Mouse (Mus musculus) myocyte (in vitro differentiated cells): ENCODE results near the gene Eno2. TPM values are rescaled to one million over a fixed set of nuclear protein-coding genes. Genes with fewer than 3 reads are reported as not detected.

Source experiments
- H3K27me3 ChIP-seq: one replicate; pipeline ENCODE4 v1.6.1; 2011; ENCODE audit not compliant: control insufficient read depth, insufficient read depth, insufficient read length
- H3K36me3 ChIP-seq: one replicate; pipeline ENCODE4 v1.6.1; 2011; ENCODE audit not compliant: control insufficient read depth, insufficient read depth
- H3K4me2 ChIP-seq: one replicate; pipeline ENCODE4 v1.6.1; 2011; ENCODE audit warnings: low read depth, control low read depth
- H3K4me3 ChIP-seq: one replicate; pipeline ENCODE4 v1.5.1; 2011; ENCODE audit warnings: mild to moderate bottlenecking, control low read depth, moderate library complexity
- H3K79me2 ChIP-seq: one replicate; pipeline ENCODE4 v1.6.1; 2011; ENCODE audit not compliant: control insufficient read depth, insufficient read depth
- H3ac ChIP-seq: one replicate; pipeline ENCODE4 v1.6.1; 2011; ENCODE audit not compliant: control insufficient read depth, insufficient read length
- CEBPB ChIP-seq: IDR thresholded peaks from 2 replicates; pipeline ENCODE4 v1.6.1; 2011; ENCODE audit warnings: mild to moderate bottlenecking, moderate library complexity; ENCODE audit not compliant: poor library complexity, insufficient read depth, severe bottlenecking
- E2F4 ChIP-seq: IDR thresholded peaks from one replicate; pipeline ENCODE4 v1.6.1; 2011; ENCODE audit warnings: mild to moderate bottlenecking, control low read depth, moderate library complexity; ENCODE audit not compliant: insufficient read depth
- MAX ChIP-seq: IDR thresholded peaks from one replicate; pipeline ENCODE4 v1.6.1; 2011; ENCODE audit warnings: low read depth, mild to moderate bottlenecking, control low read depth
- MYOD1 ChIP-seq, 3 experiments: IDR thresholded peaks; one replicate each; pipeline ENCODE4 v1.6.1; 2011; ENCODE audit warnings: control low read depth in 2 of 3, low read depth in 2 of 3, mild to moderate bottlenecking in 2 of 3, moderate library complexity in 1 of 3; ENCODE audit not compliant: insufficient read length in 2 of 3, control insufficient read depth in 1 of 3
- MYOG ChIP-seq, 3 experiments: IDR thresholded peaks; one replicate each; pipeline ENCODE4 v1.6.1; 2011; ENCODE audit warnings: control low read depth in 2 of 3, low read depth in 2 of 3, mild to moderate bottlenecking in 2 of 3; ENCODE audit not compliant: insufficient read length in 2 of 3, control insufficient read depth in 1 of 3, insufficient read depth in 1 of 3
- POLR2A ChIP-seq: IDR thresholded peaks from one replicate; pipeline ENCODE4 v1.6.1; 2011; ENCODE audit warnings: low read depth, mild to moderate bottlenecking, control low read depth, moderate library complexity; ENCODE audit not compliant: insufficient read length
- POLR2AphosphoS2 ChIP-seq: IDR thresholded peaks from one replicate; pipeline ENCODE4 v1.6.1; 2011; ENCODE audit warnings: low read depth, control low read depth; ENCODE audit not compliant: insufficient read length
- REST ChIP-seq: IDR thresholded peaks from one replicate; pipeline ENCODE4 v1.6.1; 2011; ENCODE audit warnings: mild to moderate bottlenecking, control low read depth, moderate library complexity; ENCODE audit not compliant: insufficient read depth, insufficient read length
- SRF ChIP-seq: IDR thresholded peaks from one replicate; pipeline ENCODE4 v1.6.1; 2011; ENCODE audit warnings: low read depth; ENCODE audit not compliant: control insufficient read depth, insufficient read length
- TCF12 ChIP-seq: IDR thresholded peaks from one replicate; pipeline ENCODE4 v1.6.1; 2011; ENCODE audit warnings: mild to moderate bottlenecking, control low read depth; ENCODE audit not compliant: poor library complexity, insufficient read depth, severe bottlenecking
- TCF3 ChIP-seq: IDR thresholded peaks from one replicate; pipeline ENCODE4 v1.6.1; 2011; ENCODE audit warnings: low read depth, control low read depth; ENCODE audit not compliant: insufficient read length
- USF1 ChIP-seq: IDR thresholded peaks from one replicate; pipeline ENCODE4 v1.6.1; 2011; ENCODE audit warnings: low read depth, mild to moderate bottlenecking, control low read depth, moderate library complexity
- polyA plus RNA-seq: library from polyadenylated mRNA; unstranded; fragments of >200 nt; fragmentation: generic; extraction: Trizol; gene quantifications from one replicate; pipeline ENCODE4 v1.2.1, GENCODE M21; 2012; ENCODE audit warnings: missing spikeins

The Eno2 gene
- polyA plus RNA-seq, 1 experiment: 19.5 TPM

DNA sequence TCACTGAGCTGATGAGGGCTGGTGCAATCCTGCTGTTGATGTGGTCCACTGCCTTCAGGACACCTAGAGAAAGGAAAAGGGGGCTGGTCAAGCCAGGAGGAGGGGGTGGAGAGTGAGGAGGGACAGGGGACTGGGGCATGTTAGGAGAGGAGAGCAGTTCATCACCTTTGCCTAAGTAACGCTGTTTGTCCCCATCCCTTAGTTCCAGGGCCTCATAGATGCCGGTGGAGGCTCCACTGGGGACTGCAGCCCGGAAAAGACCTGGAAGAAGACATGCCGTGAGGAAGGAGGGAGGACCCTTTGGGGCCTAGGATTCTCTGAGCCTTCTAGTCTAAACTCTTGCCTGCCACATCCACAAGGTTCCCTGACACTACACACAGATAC, 1.9 kb downstream of the Eno2 start:
- Histone ChIP-seq H3K4me2 (peak overlapping the region; percentile 89), H3ac (no peak overlapping the region), H3K79me2 (no peaks in the 10 kb centered on the region), H3K4me3 (no peak overlapping the region), H3K36me3 (no peaks in the 10 kb centered on the region), H3K27me3 (no peaks in the 10 kb centered on the region)
- TF ChIP-seq E2F4 (no peak), TCF3 (no peak), POLR2A (no peak), TCF12 (no peak), POLR2AphosphoS2 (no peak), MYOD1 (IDR thresholded peaks at IDR 0.05; ENCODE audit: control insufficient read depth in 1 of 3, insufficient read length in 2 of 3, low read depth in 2 of 3) (no peak), SRF (no peak), REST (no peak), CEBPB (no peak), USF1 (no peak), MYOG (IDR thresholded peaks at IDR 0.05; ENCODE audit: control insufficient read depth in 1 of 3, insufficient read depth in 1 of 3, insufficient read length in 2 of 3, low read depth in 2 of 3) (no peak), MAX (no peak)

GRCm38 (mm10) chr6:124765951-124766350, 3.5 kb downstream of the Eno2 start:
- H3K27me3 ChIP-seq: no peaks in the 10 kb centered on the region
- H3ac ChIP-seq: no peak overlapping the region
- no peak for TF ChIP-seq REST
- H3K4me3 ChIP-seq: no peak overlapping the region
- H3K4me2 ChIP-seq: no peak overlapping the region
- H3K36me3 ChIP-seq: no peaks in the 10 kb centered on the region
- H3K79me2 ChIP-seq: no peaks in the 10 kb centered on the region

DNA sequence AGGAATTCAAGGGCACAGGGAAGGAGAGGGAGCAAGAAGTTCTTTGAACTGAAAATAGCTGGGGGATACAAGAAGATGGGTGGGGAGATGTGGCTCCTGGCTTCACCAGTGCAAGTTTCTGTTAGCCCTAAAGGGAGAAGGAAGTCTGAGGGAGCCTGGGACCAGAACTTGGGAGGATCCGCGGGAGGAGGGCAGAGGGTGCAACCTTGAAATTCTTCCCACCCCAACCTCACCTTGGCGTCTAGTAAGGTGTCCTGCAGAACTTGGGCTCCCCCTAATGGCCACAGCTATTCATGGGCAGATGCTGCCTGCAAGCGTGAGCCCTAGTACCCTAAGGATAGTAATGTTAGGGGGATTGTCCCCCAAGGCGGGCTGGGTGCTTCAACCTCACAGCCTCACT, 10.2 kb downstream of the Eno2 start:
- H3K4me2 ChIP-seq: peak overlapping the region; percentile 87
- no peak overlapping the region for H3K4me3 ChIP-seq
- H3K79me2 ChIP-seq: peaks cover 17% of the 10 kb centered on the region
- H3K36me3 ChIP-seq: no peaks in the 10 kb centered on the region
- no peaks in the 10 kb centered on the region for H3K27me3 ChIP-seq
- no peak overlapping the region for H3ac ChIP-seq
- TF ChIP-seq CEBPB (no peak), POLR2A (peak; percentile 34), POLR2AphosphoS2 (peak; percentile 95)

DNA sequence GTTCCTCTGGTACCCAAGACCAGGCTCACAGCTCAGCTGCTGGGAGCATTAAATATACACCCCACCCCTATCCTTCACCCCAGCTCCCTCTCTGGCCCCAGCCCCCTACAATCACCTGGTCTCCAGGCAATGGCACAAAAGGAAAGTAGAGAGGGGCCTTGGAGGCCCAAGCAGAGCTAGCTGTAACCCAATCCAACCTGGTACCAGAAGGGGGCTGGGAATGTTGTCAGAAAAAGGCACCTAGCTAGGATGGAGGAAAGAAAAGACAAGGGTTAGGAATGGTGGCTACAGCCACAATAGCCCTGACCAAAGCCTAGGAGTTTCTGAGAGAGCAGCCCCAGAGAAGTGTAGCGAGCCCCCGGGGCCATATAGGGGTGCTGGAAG, 10.6 kb downstream of the Eno2 start:
- peak overlapping the region; percentile 36 for H3K4me3 ChIP-seq
- H3ac ChIP-seq: no peak overlapping the region
- no peaks in the 10 kb centered on the region for H3K27me3 ChIP-seq
- TF ChIP-seq USF1 (no peak), TCF12 (no peak), MYOD1 (IDR thresholded peaks at IDR 0.05; ENCODE audit: control insufficient read depth in 1 of 3, insufficient read length in 2 of 3, low read depth in 2 of 3) (no peak), POLR2A (no peak), POLR2AphosphoS2 (peak; percentile 44)
- peaks cover 21% of the 10 kb centered on the region for H3K79me2 ChIP-seq
- peak overlapping the region; percentile 87 for H3K4me2 ChIP-seq
- H3K36me3 ChIP-seq: no peaks in the 10 kb centered on the region

DNA sequence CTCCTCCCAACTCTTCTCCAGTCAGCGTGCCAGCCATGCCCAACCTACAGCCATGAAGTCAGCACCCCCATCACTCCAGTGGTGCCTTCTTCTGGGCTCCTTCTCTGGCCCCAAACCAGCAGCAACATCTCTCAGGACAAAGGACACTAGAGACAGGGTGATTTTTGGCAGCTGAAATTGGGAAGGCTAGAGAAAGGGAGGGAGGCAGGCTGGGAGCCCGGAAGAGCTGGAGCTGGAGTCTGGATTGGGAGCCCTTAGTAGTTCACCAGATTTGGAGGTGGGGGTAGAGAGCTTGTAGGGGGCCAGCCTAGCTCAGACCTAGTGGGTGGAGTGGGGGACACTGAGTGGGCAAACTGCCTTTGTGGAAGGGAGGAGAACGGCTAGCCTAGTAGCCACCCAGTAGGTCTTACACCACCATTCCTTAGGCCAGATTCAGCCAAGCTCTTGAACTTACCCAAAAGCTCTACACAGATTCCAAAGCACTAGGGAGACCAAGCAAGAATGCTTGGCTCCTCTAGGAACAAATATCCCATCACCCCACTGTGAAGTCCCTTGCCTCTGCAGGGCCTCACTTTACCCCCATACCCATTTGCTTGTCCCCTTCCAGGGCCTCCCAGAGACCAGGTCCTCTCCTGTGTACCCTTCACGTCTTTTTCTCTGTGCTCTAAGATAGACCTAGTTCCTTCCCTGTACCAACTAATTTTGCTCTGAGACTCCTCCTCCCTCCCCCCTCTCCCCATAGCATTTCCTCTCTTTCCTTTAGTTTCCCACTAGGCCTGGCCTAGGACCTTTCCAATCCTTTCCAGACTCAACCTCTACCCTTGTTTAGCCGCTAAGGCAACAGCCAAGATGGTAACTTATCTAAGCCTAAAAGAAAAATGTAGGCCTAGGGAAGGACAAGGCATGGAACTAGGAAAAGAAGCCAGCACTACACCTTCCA, 11.3 kb downstream of the Eno2 start:
- Histone ChIP-seq H3ac (no peak overlapping the region), H3K79me2 (peaks cover 28% of the 10 kb centered on the region), H3K4me2 (peak overlapping the region; percentile 87), H3K27me3 (no peaks in the 10 kb centered on the region), H3K36me3 (no peaks in the 10 kb centered on the region), H3K4me3 (peak overlapping the region; percentile 36)
- TF ChIP-seq POLR2A (peak; percentile 69), MAX (no peak), POLR2AphosphoS2 (peak; percentile 79)

GRCm38 (mm10) chr6:124757351-124757880, 12.1 kb downstream of the Eno2 start:
- H3K4me2 ChIP-seq: peak overlapping the region; percentile 87
- H3K4me3 ChIP-seq: peak overlapping the region; percentile 36
- H3ac ChIP-seq: peak overlapping the region; percentile 95
- no peaks in the 10 kb centered on the region for H3K27me3 ChIP-seq
- H3K79me2 ChIP-seq: peaks cover 35% of the 10 kb centered on the region
- TF ChIP-seq E2F4 (no peak), MAX (no peak), POLR2A (no peak), CEBPB (no peak), MYOD1 (IDR thresholded peaks at IDR 0.05; ENCODE audit: control insufficient read depth in 1 of 3, insufficient read length in 2 of 3, low read depth in 2 of 3) (no peak), TCF3 (no peak), SRF (no peak), USF1 (no peak), MYOG (IDR thresholded peaks at IDR 0.05; ENCODE audit: control insufficient read depth in 1 of 3, insufficient read depth in 1 of 3, insufficient read length in 2 of 3, low read depth in 2 of 3) (no peak), POLR2AphosphoS2 (no peak), REST (no peak), TCF12 (no peak)
- H3K36me3 ChIP-seq: peaks cover 1% of the 10 kb centered on the region
